Mouse (Mus musculus): ENCODE measurements around the gene Cntn4.
"Not testable (repeated sequence)": the region's sequence is repeated elsewhere in the genome, so short reads cannot be mapped to it uniquely, and the experiment has no call there.

Cntn4 gene

DNA sequence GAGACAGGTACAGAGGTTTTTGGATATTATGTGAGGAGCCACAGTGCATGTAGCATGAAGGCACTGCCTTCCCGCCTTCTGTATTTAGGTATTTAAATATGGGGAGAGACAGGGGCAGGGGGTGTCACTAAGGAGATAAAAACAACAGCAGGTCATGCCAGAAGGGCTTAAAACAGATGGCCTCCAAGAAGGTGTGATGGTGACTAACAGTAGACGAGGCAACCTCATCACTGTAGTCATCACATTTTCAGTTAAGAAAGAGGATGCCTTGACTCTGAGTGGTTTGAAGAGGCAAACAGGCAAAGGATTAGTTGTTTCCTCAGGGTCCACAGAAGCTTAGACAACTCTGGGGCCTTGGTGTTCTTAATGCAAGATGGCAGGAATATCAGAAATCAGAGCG, 655.0 kb downstream of the Cntn4 start:
- DNase-seq (ENCODE audit: low spot score): no peak

DNA sequence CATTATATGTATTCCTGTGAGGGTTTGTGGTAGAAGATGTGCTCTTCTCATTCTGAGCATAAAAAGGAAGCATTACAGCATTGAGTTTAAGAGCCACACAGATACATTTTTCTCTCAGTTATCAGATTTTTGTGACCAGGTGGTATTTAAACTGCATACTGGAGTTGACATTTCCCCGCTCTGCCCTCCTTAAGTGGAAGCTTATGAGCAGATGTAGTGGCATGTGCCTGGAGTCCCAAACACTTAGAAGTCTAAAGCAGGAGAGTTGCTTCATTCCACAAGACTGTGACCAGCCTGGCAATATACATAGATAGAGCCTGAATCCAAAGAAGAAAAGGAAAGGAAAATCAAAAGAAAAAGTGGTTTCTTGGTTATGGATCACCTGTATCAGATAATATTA, 655.5 kb downstream of the Cntn4 start:
- no peak for DNase-seq (ENCODE audit: low spot score)

DNA sequence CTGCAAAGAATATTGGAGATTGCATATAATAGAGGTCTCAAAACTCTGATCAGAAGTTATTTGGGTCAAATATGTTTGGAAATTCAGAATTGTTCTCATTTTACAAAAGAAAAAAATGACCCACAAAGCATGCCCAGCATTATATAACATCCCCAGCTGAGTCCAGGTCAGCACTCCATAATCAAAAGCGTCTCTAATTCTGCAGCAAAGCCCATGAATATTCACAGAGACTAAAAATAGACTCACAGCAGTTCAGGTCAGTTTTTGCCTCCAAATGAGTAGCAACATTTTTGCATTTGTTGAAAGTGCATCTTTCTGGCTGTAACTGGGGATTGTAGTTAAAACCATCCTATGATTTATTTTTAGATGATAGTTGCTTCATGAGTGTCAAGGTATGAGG, 657.6 kb downstream of the Cntn4 start:
- no peak for DNase-seq (ENCODE audit: low spot score)

DNA sequence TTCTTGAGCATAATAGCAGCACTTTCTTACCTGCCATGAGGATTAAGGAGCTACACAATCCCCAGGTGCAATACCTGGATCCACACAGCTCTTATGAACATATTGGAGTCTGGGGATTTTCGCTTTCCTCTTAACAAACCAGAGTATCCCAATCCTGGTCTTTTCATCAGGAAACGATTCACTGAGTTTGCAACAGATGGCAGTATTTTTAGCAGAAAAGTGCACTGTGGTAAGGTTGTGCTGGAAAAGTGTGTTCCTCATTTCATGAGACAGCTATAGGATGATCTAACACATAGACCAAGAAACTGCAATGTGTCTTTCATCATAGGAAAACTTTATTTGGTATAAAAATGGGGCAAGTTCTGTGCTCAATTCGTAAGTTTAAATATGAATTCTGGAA, 659.3 kb downstream of the Cntn4 start:
- DNase-seq (ENCODE audit: low spot score): no peak

DNA sequence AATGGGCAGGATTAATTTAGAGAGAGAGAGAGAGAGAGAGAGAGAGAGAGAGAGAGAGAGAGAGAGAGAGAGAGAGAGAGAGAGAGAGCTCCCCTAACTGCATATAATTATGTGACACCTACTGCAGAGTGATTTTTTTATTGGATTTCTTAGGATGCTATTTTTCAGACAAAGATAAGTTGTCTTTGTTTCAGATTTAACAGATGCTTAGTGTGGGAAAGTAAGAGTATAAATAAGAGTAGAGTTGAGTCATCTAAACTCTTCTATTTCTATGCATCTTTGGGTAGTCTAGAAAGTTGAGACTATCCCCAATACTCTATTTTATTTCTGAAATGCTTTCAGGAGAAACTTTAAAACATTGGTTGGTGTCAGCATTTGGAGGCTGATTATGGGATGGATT, 660.4 kb downstream of the Cntn4 start:
- DNase-seq (ENCODE audit: low spot score): no peak

DNA sequence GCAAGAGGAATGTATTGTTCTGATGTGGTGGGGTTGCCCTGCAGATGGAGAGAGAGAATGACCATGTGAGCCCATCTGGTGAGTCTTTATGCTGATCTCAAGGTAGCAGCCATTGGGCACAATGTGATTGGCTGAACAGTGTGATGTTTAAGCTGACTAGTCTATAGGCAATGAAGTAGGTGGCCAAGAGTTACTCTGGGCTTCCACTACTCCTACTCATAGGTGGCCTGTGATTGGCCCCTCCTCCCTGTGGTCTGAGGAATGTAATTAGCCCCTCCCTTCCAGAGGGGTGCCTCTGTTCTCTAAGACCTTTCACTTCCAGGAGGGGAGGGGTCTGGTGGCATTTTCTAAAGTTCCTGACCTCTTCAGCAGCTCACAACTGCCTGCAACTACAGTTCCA, 663.7 kb downstream of the Cntn4 start:
- no peak for DNase-seq (ENCODE audit: low spot score)

DNA sequence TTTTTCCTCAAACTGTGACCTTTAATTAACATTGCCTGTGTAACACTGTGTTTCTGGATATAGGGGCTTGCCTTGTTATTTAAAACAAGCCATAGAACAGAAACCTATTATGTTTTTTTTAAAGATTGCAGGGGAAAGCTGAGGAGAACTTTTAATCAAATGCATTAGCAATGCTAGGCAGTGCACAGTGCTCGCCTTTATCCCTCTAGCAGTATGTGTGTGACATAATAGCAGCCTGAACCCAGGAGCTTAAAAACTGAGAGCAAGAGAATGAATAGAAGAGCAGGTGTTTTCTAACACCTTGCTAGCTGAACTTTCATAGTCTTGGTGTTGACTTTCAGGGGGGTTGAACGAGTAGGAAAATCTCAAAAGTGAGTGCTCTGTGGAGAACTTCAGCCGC, 672.6 kb downstream of the Cntn4 start:
- DNase-seq (ENCODE audit: low spot score): no peak

DNA sequence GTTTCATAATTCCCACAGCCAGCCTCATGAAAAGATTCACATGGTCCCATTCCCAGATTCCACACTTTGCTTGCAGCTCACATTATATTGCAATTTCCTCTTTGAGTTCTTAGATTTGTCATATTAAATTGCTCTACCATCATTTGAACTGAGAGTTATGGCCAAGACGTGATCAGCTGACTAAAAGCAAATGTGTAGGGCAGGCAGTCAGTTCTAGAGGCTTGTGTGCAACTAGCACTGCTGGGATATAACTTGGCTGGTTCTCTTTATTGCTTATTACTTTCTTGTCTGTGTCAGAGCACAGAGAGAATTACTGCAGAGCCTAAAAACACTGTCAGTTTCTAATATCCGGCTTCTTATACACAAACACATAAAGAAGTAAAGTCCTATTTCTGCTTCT, 673.9 kb downstream of the Cntn4 start:
- no peak for DNase-seq (ENCODE audit: low spot score)

DNA sequence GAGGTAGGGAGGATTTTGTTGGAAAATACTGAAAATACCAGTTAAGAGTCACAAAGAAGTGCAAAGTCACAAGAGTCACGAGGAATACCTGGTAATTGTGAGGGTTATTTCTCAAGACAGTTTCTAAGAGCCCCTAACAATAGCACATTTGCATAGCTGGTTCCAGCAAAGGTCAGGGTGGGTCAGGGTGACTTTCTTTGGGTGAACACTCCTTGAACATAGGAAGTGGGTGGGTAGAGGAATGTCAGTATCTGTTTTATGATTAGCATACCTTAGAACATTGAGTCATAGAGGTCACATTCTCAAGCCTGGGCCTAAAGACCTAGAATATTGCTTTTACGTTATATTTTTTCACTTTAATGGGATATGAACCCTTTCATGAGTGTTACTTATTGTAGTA, 681.3 kb downstream of the Cntn4 start:
- DNase-seq (ENCODE audit: low spot score): not testable (repeated sequence)

DNA sequence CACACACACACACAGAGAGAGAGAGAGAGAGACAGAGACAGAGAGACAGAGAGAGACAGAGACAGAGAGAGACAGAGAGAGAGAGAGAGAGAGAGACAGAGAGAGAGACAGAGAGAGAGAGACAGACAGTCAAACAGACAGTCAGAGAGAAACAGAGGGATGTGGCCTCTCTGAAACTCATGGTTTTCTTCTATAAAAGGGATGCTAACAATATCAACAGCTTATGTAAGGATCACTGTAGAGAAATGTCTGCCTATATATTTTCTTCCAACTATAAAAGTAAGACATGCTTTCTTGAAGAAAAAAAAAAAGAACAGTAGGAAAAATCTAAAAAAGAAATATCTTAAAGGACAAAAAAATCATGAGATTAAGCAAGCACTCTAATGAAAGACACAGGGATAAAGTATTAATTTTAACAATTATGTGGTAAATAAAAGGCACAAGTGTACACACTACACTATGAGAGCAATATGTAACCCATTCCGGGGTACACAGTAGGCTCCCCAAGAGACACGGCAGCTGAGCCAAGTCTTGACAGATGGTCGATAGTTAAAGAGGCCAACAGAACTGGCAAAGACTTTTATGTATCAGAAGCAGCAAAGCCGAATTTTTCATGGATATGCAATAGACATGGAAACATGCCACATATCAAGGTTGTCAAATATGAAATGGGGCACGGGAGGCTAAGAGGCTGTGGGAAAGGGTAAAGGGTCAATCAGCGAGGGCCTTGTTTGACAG, 704.0 kb downstream of the Cntn4 start:
- DNase-seq (ENCODE audit: low spot score): no peak

DNA sequence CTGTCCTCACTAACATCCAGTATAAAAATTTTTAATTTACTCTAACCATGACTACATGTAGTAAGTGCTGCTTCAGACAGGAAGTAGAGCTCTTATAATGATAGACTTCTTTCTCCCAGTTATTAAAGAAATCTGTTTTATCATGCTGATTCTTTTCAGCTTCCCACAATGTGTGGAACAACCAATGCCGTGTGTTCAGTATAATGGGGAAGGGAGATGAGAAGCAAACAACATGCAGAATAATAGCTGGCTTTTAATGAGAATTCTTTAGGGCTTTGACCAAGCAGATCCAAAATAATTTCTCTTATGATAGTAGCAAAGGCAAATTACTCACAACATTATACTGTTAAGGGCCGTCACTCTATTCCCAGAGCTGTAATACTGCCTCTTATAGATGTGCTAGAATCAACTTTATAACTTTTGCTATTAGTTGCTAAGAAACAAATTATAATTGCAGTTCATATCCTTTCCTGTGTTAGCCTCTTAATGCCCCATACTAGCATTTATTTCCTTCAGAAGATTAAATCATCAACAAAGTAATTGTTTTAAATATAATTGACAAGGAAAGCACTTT, 710.5 kb downstream of the Cntn4 start:
- no peak for DNase-seq (ENCODE audit: low spot score)

DNA sequence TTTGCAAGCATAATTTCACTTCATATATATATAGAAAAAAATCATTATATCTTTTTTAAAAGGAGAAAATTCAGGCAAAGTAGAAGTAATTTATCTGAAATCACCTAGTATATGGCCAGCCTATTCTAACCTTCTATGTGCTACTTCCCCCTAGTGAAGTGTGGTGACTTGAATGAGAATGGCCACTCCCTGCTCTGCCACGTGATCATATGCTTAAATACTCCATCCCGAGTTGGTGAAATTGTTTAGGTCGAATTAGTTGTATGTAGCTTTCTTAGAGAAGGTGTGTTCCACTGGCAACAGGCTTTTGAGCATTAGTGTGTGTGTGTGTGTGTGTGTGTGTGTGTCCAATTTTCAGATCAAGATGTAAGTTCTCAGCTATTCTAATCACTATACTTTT, 730.6 kb downstream of the Cntn4 start:
- no peak for DNase-seq (ENCODE audit: low spot score)

DNA sequence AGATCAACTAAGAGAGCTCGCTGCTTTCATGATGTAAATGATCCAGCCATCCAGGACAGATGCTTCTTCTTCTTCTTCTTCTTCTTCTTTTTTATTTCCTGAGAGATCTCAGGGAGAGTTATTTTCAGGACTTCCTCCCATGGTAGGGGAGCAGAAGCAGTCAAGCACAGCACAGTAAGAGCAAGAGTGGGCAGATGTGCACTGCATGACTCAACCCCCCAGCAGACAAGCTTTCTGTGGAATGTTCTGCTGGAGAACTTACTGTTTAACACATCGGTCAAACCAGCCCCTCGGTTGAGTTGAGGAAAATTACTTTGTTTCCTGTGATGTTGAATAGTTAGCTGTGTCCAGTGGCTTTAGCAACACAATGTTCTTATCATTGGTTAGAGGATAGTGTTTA, 731.2 kb downstream of the Cntn4 start:
- DNase-seq (ENCODE audit: low spot score): no peak

DNA sequence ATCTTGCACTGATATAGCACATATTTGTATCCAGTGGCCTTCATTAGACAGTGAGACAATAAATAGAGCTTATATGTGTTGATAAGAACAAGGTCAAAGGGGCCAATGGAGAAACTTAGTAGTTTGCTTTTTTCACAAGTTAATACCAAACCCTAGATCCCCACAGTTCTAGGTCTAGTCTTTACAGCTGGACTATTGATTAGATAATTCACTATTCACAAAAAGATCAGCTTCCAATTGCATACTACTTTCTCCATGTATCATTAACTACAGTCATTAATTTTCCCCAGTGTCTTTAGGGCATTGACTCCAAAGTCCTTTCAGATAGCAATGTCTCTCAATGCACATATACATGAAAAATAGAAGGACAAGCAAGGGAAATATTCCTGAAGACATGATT, 745.5 kb downstream of the Cntn4 start:
- DNase-seq (ENCODE audit: low spot score): no peak

DNA sequence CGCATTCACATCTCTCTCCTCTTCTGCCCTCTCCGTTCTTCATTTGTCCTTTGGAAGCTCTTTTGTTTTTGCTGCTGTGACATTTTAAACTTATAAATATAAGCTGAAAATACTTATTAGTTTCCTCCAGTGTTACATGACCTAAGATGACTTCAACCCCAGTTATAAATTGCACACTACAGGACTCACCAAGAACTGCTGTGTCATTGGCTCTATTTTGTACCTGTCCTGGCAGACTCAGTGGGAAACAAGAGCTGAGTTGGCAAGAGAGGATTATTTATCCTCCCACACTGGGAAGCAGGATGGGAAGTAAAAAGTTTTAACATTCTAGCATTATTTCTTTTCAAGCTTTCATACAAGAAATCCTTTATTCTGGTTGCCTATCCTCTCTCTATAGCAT, 746.0 kb downstream of the Cntn4 start:
- DNase-seq (ENCODE audit: low spot score): no peak

DNA sequence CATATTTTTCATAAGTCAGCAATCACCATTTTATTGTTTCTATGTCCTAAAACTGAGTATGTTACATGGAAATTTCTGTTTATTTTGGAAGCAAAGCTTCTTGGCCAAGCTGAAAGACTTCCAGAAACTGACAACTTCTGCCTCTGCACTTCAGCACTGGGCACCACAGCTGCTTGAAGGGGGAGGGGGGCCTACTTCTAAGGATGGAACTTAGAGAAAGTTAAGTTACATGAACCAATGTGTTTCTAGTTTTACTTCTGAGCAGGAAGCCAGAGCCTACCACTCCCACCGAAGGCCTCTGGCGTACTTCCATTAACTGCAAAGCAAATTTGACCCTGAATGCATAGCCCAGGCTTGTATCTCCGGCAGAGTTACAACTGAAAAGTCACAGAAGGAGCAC, 749.2 kb downstream of the Cntn4 start:
- DNase-seq (ENCODE audit: low spot score): no peak

DNA sequence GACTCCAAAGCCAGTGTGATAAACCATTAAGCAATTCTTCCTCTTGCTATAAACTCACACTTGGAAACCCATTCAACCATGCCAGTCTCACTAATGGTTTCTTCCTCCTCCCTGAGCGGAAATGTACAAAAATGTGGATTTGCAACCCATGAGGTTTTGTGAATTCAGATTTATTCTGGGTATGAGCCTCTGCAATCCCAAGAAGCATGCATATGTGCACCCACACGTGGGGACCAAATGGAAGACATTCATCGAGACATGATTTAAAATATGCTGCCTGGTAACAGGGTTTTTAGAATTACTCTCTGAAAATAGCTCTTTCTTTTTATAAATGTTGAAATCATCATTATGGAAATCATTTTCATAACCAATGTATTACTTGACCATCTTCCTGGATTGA, 754.0 kb downstream of the Cntn4 start:
- no peak for DNase-seq (ENCODE audit: low spot score)

DNA sequence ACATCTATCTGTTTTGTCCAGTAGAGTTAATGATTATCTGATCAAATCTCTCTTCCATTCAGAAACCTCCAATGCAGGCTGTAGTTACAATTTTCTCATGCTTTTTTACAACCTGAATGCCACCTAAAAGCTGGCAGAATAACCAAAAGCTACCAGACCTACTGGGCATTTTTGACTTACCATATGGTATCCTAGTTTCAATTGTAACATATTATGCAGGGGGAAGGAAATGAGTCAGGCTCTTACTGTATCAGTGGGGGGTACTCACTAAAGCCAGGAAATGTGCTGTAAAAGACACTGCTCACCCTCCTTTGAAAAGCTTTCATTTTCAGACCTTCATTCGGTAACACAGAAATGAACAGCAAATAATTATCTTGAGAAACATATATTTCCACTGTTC, 763.3 kb downstream of the Cntn4 start:
- DNase-seq (ENCODE audit: low spot score): no peak

DNA sequence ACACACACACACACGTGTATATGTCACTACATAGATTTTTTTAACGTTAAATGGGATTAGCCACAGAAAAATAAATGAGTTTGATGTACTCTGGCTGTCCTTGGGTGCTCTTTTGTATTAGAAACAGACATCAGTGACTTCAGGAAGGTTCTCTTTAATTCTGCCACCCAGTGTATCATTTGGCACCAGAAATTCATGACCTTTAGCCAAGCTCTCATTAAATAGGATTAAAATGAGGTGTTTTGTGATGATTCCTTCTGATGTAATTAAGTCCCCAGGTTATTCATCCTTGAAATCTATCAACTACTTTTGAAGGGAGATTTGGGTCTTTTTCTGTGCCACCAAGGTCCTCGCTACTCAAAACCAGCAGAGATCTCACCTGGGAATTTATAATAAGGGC, 763.8 kb downstream of the Cntn4 start:
- DNase-seq (ENCODE audit: low spot score): no peak

DNA sequence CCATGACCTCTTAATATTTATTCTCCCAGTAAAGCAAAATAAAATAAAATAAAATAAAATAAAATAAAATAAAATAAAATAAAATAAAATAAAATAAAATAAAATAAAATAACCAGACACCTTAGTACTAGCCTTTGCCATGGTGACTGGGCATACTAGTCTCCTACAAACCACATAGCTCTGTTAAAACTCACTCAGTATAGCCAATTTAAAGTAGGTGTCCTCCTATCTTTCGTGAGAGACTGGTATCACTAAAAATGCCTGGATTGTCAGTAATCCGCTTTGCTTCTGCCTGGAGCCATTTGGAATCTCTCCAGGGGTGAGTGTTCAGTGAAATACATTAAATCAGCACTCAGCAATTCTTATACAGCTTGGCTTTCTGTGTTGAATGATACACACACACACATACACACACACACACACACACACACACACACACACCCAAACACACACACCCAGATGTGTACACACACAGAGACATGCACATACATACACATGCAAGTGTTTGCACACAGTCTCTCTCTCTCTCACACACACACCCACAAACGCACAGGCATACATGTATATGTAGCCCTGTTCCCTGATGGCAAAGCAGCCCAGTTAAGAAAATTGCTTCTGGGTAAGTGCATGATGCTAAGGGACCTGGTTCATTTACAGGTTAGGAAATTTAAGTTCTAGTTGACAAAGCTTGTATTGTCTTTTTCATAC, 776.8 kb downstream of the Cntn4 start:
- no peak for DNase-seq (ENCODE audit: low spot score)

DNA sequence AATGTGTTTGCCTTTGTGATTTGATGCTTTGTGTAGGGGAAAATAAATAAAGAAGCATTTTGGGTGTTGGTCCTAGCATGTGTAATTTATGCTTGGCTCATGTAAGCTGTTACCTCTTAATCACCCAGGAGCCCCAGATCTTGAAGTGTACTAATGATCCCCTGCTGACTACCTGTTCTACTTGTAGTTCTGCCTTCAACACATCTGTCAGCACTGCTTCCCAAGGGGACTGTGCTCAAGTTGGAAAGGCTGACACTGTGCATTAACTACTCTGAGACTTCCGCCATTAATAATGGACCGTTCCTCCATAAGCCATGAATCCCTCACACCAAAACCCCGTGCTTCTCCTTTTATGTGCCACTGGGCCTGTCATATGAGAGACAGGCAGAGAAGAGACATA, 778.2 kb downstream of the Cntn4 start:
- DNase-seq (ENCODE audit: low spot score): no peak

DNA sequence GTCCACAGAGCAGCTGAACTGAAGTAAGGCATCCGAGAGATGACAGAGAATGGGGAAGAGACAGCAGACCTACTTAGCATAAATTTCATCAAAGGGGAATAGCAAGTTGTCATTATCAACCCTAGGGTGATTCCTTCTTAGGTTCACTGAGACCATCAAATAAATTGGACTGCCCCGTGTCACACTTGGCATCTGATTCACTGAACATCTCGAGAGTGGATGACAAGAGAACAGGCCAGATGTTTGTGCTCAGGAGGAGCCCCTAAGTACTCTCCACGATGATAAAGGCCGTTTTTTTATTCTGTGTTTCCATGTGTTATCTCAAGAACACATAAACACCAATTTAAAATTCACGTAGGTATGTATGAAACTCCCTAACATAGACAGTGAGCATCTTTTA, 780.7 kb downstream of the Cntn4 start:
- DNase-seq (ENCODE audit: low spot score): no peak

DNA sequence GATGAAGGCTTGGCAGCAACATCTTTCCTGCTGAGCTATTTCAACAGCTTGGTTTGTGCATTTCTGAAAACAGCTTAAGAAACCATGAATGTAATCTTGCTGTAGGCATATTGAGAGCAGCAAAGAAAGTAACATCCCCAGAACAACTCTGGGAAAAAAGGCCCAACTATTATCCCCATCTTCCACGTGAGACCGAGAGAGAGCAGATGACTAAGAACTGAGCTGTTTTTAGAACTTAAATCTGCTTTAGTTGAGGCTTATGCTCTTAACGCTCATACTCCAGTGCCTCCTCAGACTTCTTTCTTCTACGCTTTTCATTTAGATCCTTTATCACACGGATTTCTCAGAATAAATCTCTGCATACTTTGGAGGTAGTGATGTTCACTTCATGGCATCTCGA, 784.9 kb downstream of the Cntn4 start:
- no peak for DNase-seq (ENCODE audit: low spot score)

DNA sequence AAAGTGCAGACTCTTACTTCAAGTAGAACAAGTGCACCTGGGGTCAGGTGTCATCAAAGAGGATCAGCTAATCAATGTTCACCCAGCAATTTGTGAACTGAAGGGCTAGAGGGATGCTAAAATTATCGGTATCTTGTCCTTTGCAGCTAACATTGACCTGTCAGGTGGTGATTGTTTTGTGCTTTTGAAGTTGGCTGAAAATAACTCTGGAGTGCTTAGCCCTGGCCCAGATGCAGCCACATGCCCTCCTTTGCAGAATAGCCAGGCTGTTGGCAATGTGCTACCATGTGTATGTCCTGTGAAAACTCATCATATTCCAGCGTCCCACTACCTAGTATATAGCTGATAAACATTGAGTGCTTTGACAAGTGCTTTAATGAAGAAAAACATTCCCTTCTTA, 786.4 kb downstream of the Cntn4 start:
- DNase-seq (ENCODE audit: low spot score): no peak
